Mouse (Mus musculus) urinary bladder, adult 18-20 months (tissue): ENCODE results near the gene Pcbp2.

Experiments used
- DNase-seq, 2 experiments: peaks; one replicate each; pipeline ENCODE4 v3.0.0; 2022; ENCODE audit warnings: low spot score in 2 of 2, mixed read lengths in 2 of 2

Gene Pcbp2

GRCm38 (mm10) chr15:102526111-102527002 is 56.0 kb downstream of the Pcbp2 start:
- no peak for DNase-seq

GRCm38 (mm10) chr15:102527936-102528335 is 57.6 kb downstream of the Pcbp2 start:
- no peak for DNase-seq

GRCm38 (mm10) chr15:102528396-102528795 is 58.1 kb downstream of the Pcbp2 start:
- no peak for DNase-seq

- no peak for DNase-seq
Measured at GRCm38 (mm10) chr15:102530566-102530965, 60.2 kb downstream of the Pcbp2 start.

GRCm38 (mm10) chr15:102531586-102531985 is 61.2 kb downstream of the Pcbp2 start:
- no peak for DNase-seq

- no peak for DNase-seq
Measured at GRCm38 (mm10) chr15:102532106-102532900, 62.0 kb downstream of the Pcbp2 start.

GRCm38 (mm10) chr15:102533926-102534325 is 63.6 kb downstream of the Pcbp2 start:
- no peak for DNase-seq

- no peak for DNase-seq
Measured at GRCm38 (mm10) chr15:102544801-102545200, 74.5 kb downstream of the Pcbp2 start.

GRCm38 (mm10) chr15:102546246-102546645 is 75.9 kb downstream of the Pcbp2 start:
- no peak for DNase-seq

- DNase-seq: no peak
Measured at GRCm38 (mm10) chr15:102546677-102547427, 76.5 kb downstream of the Pcbp2 start.

GRCm38 (mm10) chr15:102547478-102547877 is 77.1 kb downstream of the Pcbp2 start:
- DNase-seq: no peak
